Mouse (Mus musculus): Measurements from ENCODE around the gene Rnf166.

DNA sequence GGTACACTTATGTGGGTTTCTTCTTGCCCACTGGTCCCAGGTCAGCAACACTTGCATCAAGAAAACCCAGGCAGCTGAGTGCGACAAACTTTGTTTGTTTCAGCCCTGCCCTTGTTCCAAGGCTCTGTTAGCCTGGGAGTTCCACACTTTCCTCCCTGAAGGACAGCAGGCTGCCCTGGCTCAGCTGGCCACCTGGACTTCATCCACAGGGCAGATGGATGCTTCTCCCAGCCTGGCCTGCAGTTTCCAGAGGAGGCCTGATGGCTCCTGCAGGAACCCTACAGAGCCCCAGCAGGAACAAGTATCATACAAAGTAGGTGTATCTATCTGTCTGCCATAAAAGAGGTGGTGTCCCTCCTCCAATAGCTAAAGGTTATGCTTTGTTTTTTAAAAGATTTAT is 34.5 kb downstream of the Rnf166 start:
- TF ChIP-seq USF1 (IDR thresholded peaks at IDR 0.05; ENCODE audit: low read depth): no peak
- no peak for TF ChIP-seq POLR2A (IDR thresholded peaks at IDR 0.05; ENCODE audit: insufficient read length, low read depth)
- TF ChIP-seq TCF3 (IDR thresholded peaks at IDR 0.05; ENCODE audit: insufficient read length, low read depth): no peak
- no peak for TF ChIP-seq POLR2AphosphoS2 (IDR thresholded peaks at IDR 0.05; ENCODE audit: insufficient read length, low read depth)
- TF ChIP-seq MAX (IDR thresholded peaks at IDR 0.05; ENCODE audit: low read depth): no peak
- no peak for TF ChIP-seq E2F4 (IDR thresholded peaks at IDR 0.05; ENCODE audit: insufficient read depth)
- TF ChIP-seq MYOD1 (IDR thresholded peaks at IDR 0.05; ENCODE audit: control insufficient read depth in 1 of 3, insufficient read length in 2 of 3, low read depth in 2 of 3): no peak
- no peak for TF ChIP-seq TCF12 (IDR thresholded peaks at IDR 0.05; ENCODE audit: insufficient read depth, poor library complexity, severe bottlenecking)
- TF ChIP-seq MYOG (IDR thresholded peaks at IDR 0.05; ENCODE audit: control insufficient read depth in 1 of 3, insufficient read depth in 1 of 3, insufficient read length in 2 of 3, low read depth in 2 of 3): no peak
- no peak for TF ChIP-seq SRF (IDR thresholded peaks at IDR 0.05; ENCODE audit: control insufficient read depth, insufficient read length, low read depth)
- TF ChIP-seq CEBPB (IDR thresholded peaks at IDR 0.05; ENCODE audit: insufficient read depth, poor library complexity, severe bottlenecking): no peak
- no peak for TF ChIP-seq REST (IDR thresholded peaks at IDR 0.05; ENCODE audit: insufficient read depth, insufficient read length)

Data from myocyte (in vitro differentiated cells).